ENCODE assay signal across 11 mouse cellular contexts in the genomic region with DNA sequence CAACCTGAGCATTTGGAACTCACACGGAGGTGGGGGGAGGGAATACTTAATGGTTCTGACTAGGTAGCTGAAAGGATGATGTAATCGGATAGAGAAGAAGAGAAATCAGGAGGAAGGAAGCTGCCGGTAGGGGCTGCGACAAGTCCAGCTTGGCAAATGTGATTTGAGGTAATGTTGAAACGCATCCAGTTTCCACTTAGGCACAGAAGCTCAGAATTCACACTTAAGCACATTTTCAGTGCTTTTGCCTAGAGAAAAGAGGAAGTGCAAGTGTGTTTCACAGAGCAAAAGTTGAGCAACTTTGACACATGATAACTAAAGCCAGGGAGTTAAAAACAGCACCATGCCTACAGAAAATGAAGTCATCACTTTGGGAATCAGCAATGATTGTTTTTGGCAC. TPM values are rescaled to one million over a fixed set of nuclear protein-coding genes. Genes with fewer than 3 reads are reported as not detected.
A peak's percentile ranks its signal among the peaks of the same experiment; 100 is the strongest.
DNase-seq lines count a peak whose midpoint lies in the region; ATAC-seq and TF ChIP-seq lines count a peak whose summit lies in the region.
"Had no signal": no experiment of that assay in that cellular context is flagged by ENCODE, and none has a peak within 500 bp of the region (broad histone marks: within the 10 kb centered on the region; RNA-seq: fewer than 3 reads in every experiment).

No protein-coding gene starts in this region.

- H3K4me3 ChIP-seq in forebrain, embryonic 13.5 days: no peak overlapping the region
- H3K4me3 ChIP-seq in forebrain, embryonic 11.5 days (ENCODE audit: low read depth, low read length): no peak overlapping the region
- no peak overlapping the region for H3K4me3 ChIP-seq in left cerebral cortex, adult 2 months
- H3K4me3 ChIP-seq in macrophage (ENCODE audit: inconsistent target): no peak overlapping the region
- H3K4me3 ChIP-seq: midbrain, embryonic 12.5 days had no signal

- H3K27ac ChIP-seq in forebrain, embryonic 13.5 days: peak overlapping the region; percentile 35; the same call in 1 of the 2 replicates
- no peak overlapping the region for H3K27ac ChIP-seq in forebrain, embryonic 11.5 days (ENCODE audit: low read depth, low read length)
- H3K27ac ChIP-seq in left cerebral cortex, adult 2 months: peak overlapping the region; percentile 13; the same call in 1 of the 2 replicates
- H3K27ac ChIP-seq in macrophage: peak overlapping the region; percentile 99
- H3K27ac ChIP-seq: kidney, postnatal 0 days; midbrain, embryonic 12.5 days had no signal

- peaks cover 88% of the 10 kb centered on the region for H3K79me2 ChIP-seq in macrophage (ENCODE audit: inconsistent target)

- no peaks in the 10 kb centered on the region for H3K9me3 ChIP-seq in forebrain, embryonic 13.5 days (replicated peaks)
- H3K9me3 ChIP-seq in forebrain, embryonic 11.5 days (ENCODE audit: control insufficient read depth, low read length): no peaks in the 10 kb centered on the region
- H3K9me3 ChIP-seq: midbrain, embryonic 12.5 days had no signal

- WGBS in forebrain, embryonic 13.5 days: 43% methylated on average over 5 of the region's 5 CpGs
- WGBS in forebrain, embryonic 11.5 days: 59% methylated on average over 5 of the region's 5 CpGs
- WGBS in macrophage (ENCODE audit: missing documents): 0% methylated on average over 5 of the region's 5 CpGs

- no peak for DNase-seq in forebrain, embryonic 11.5 days (ENCODE audit: low spot score)
- DNase-seq in left cerebral cortex, adult 2 months (ENCODE audit: extremely low spot score in 1 of 2, low spot score in 2 of 2): no peak
- no peak for DNase-seq in left cerebral cortex, adult 11 months (ENCODE audit: low spot score)
- peak; percentile 86 for DNase-seq in brain, adult 2 months (ENCODE audit: low read depth, low spot score)
- DNase-seq in Muller cell, postnatal 12 days (ENCODE audit: inconsistent ontology term): no peak
- DNase-seq in cerebellum, adult 18-20 months: no peak

- no peaks in the 10 kb centered on the region for H3K27me3 ChIP-seq in forebrain, embryonic 13.5 days
- H3K27me3 ChIP-seq in forebrain, embryonic 11.5 days (ENCODE audit: control insufficient read depth, insufficient read depth, low read length): no peaks in the 10 kb centered on the region
- H3K27me3 ChIP-seq: midbrain, embryonic 12.5 days had no signal

- peak; percentile 26 for TF ChIP-seq CTCF in left cerebral cortex, adult 2 months (IDR thresholded peaks at IDR 0.05)

- peaks cover 28% of the 10 kb centered on the region for H3K36me3 ChIP-seq in forebrain, embryonic 13.5 days (ENCODE audit: poor library complexity, severe bottlenecking)
- H3K36me3 ChIP-seq in forebrain, embryonic 11.5 days (ENCODE audit: control insufficient read depth, insufficient read depth, low read length): no peaks in the 10 kb centered on the region
- H3K36me3 ChIP-seq in macrophage (ENCODE audit: inconsistent target): peaks cover 44% of the 10 kb centered on the region

- intact Hi-C loops in left cerebral cortex, adult 2 months (cut with DNase I): no loop called here

- no peak overlapping the region for H3K4me2 ChIP-seq in forebrain, embryonic 13.5 days
- H3K4me2 ChIP-seq in forebrain, embryonic 11.5 days (ENCODE audit: low read depth, low read length, severe bottlenecking): no peak overlapping the region
- H3K4me2 ChIP-seq: midbrain, embryonic 12.5 days had no signal

- H3K4me1 ChIP-seq in forebrain, embryonic 13.5 days: peaks cover 15% of the 10 kb centered on the region
- no peaks in the 10 kb centered on the region for H3K4me1 ChIP-seq in forebrain, embryonic 11.5 days (replicated peaks; ENCODE audit: control insufficient read depth, insufficient read depth, low read length)

- peak; percentile 43; the same call in 1 of the 2 replicates for ATAC-seq in forebrain, embryonic 13.5 days
- ATAC-seq in forebrain, embryonic 11.5 days (replicated peaks; ENCODE audit: low FRiP score): no peak

- no peak overlapping the region for H3K9ac ChIP-seq in forebrain, embryonic 13.5 days
- no peak overlapping the region for H3K9ac ChIP-seq in forebrain, embryonic 11.5 days (ENCODE audit: low read length)
- H3K9ac ChIP-seq: midbrain, embryonic 12.5 days had no signal

RNA-seq across cellular contexts. Expression of a gene that starts 8.4 kb away (rescaled TPM):
- 21.7 and 23.0 TPM in 2 replicates for polyA plus RNA-seq in forebrain, embryonic 13.5 days (2015; fragmentation: Nextera tagmentation; extraction: Ambion mirVana)
- polyA plus RNA-seq in forebrain, embryonic 11.5 days (2014; fragmentation: Nextera tagmentation; extraction: Ambion mirVana): 21.9 and 25.8 TPM in 2 replicates
- 10 to 100 TPM; 37.6 to 38.7 TPM for total RNA-seq in left cerebral cortex, adult 2 months (2021)
- 100 to 1,000 TPM in 25 of 26 experiments, 10 to 100 TPM in 1; 80.0 to 780 (median 373) TPM for total RNA-seq in macrophage (2018; cell fraction: chromatin; rRNA removed)
- 100 to 1,000 TPM in 10 of 26 experiments, 10 to 100 TPM in 16; 52.2 to 151 (median 89.7) TPM for total RNA-seq in macrophage (2018; cell fraction: cytosol; rRNA removed)
- 100 to 1,000 TPM in 21 of 26 experiments, 10 to 100 TPM in 5; 56.6 to 406 (median 188) TPM for total RNA-seq in macrophage (2018; cell fraction: nucleus; rRNA removed)
- 62.4 to 141 TPM (median 130 TPM) in 3 replicates for polyA plus RNA-seq in macrophage (2018)

RNA-seq across cellular contexts. Expression of a gene that starts 19.5 kb away (rescaled TPM):
- polyA plus RNA-seq in forebrain, embryonic 13.5 days (2015; fragmentation: Nextera tagmentation; extraction: Ambion mirVana): 3.8 and 4.9 TPM in 2 replicates
- 3.1 and 5.0 TPM in 2 replicates for polyA plus RNA-seq in forebrain, embryonic 11.5 days (2014; fragmentation: Nextera tagmentation; extraction: Ambion mirVana)
- total RNA-seq in left cerebral cortex, adult 2 months (2021): 1 to 10 TPM; 4.0 to 4.4 TPM
- 100 to 1,000 TPM in 22 of 26 experiments, 10 to 100 TPM in 4; 81.4 to 234 (median 122) TPM for total RNA-seq in macrophage (2018; cell fraction: chromatin; rRNA removed)
- total RNA-seq in macrophage (2018; cell fraction: cytosol; rRNA removed): 10 to 100 TPM; 24.1 to 64.9 (median 31.5) TPM
- 100 to 1,000 TPM in 18 of 26 experiments, 10 to 100 TPM in 8; 66.0 to 229 (median 125) TPM for total RNA-seq in macrophage (2018; cell fraction: nucleus; rRNA removed)
- polyA plus RNA-seq in macrophage (2018): 16.6 to 27.7 TPM (median 23.8 TPM) in 3 replicates

RNA-seq across cellular contexts. Expression of a gene that starts 36.8 kb away (rescaled TPM):
- 0.09 TPM in 1 of 2 replicates, not detected in the other for polyA plus RNA-seq in forebrain, embryonic 13.5 days (2015; fragmentation: Nextera tagmentation; extraction: Ambion mirVana)
- polyA plus RNA-seq in forebrain, embryonic 11.5 days (2014; fragmentation: Nextera tagmentation; extraction: Ambion mirVana): not detected in 2 replicates
- total RNA-seq in left cerebral cortex, adult 2 months (2021): under 1 TPM; 0.45 to 0.70 TPM
- 1 to 10 TPM in 2 of 26 experiments, under 1 TPM in 2, not detected in 22; 0.77 to 1.6 (median 0.97) TPM for total RNA-seq in macrophage (2018; cell fraction: chromatin; rRNA removed)
- total RNA-seq in macrophage (2018; cell fraction: cytosol; rRNA removed): not detected
- 1 to 10 TPM in 3 of 26 experiments, under 1 TPM in 5, not detected in 18; 0.29 to 1.4 (median 0.75) TPM for total RNA-seq in macrophage (2018; cell fraction: nucleus; rRNA removed)
- polyA plus RNA-seq in macrophage (2018): not detected in 3 replicates
- polyA plus RNA-seq: midbrain, embryonic 12.5 days; small intestine, adult 2 months had no signal

RNA-seq across cellular contexts. Expression of a gene that starts 43.1 kb away (rescaled TPM):
- polyA plus RNA-seq in forebrain, embryonic 13.5 days (2015; fragmentation: Nextera tagmentation; extraction: Ambion mirVana): 0.25 TPM in 1 of 2 replicates, not detected in the other
- not detected in 2 replicates for polyA plus RNA-seq in forebrain, embryonic 11.5 days (2014; fragmentation: Nextera tagmentation; extraction: Ambion mirVana)
- 1 to 10 TPM in 1 of 2 experiments, under 1 TPM in 1; 0.77 to 1.1 TPM for total RNA-seq in left cerebral cortex, adult 2 months (2021)
- not detected for total RNA-seq in macrophage (2018; cell fraction: chromatin; rRNA removed)
- total RNA-seq in macrophage (2018; cell fraction: cytosol; rRNA removed): not detected
- under 1 TPM in 1 of 26 experiments, not detected in 25; 0.55 TPM for total RNA-seq in macrophage (2018; cell fraction: nucleus; rRNA removed)
- not detected in 3 replicates for polyA plus RNA-seq in macrophage (2018)
- polyA plus RNA-seq: kidney, postnatal 0 days; small intestine, adult 2 months had no signal
